Mouse (Mus musculus): ENCODE measurements around the gene Zfp791. TPM values are rescaled to one million over a fixed set of nuclear protein-coding genes. Genes with fewer than 3 reads are reported as not detected.
A peak's percentile ranks its signal among the peaks of the same experiment; 100 is the strongest.

The Zfp791 gene
- polyA plus RNA-seq, 1 experiment from 2014 or later = 2.1 TPM

- Histone ChIP-seq H3K9me3 (replicated peaks) (no peaks in the 10 kb centered on the region), H3K27ac (no peak within 1 kb of the TSS), H3K4me2 (peak within 1 kb of the TSS; percentile 96), H3K9ac (peak within 1 kb of the TSS; percentile 93), H3K4me3 (peak within 1 kb of the TSS; percentile 95), H3K36me3 (ENCODE audit: poor library complexity, severe bottlenecking) (peaks cover 38% of the 10 kb centered on the region), H3K4me1 (peaks cover 36% of the 10 kb centered on the region), H3K27me3 (no peaks in the 10 kb centered on the region)
- WGBS = 2% methylated on average over 9 of the region's 9 CpGs
- ATAC-seq = peak; percentile 11; the same call in 1 of the 2 replicates
Observed at GRCm38 (mm10) chr8:85081216-85081555, 41.7 kb downstream of the Zfp791 start, which contains the start of gene Wdr83. Wdr83 (minus strand) TSS chr8:85081306.

- H3K9me3 ChIP-seq (replicated peaks) = no peaks in the 10 kb centered on the region
- peaks cover 39% of the 10 kb centered on the region for H3K36me3 ChIP-seq (ENCODE audit: poor library complexity, severe bottlenecking)
- H3K4me3 ChIP-seq = peak within 1 kb of the TSS; percentile 95
- H3K27ac ChIP-seq = no peak within 1 kb of the TSS
- peak within 1 kb of the TSS; percentile 93 for H3K9ac ChIP-seq
- under 1% methylated on average over 30 of the region's 30 CpGs for WGBS
- ATAC-seq = peak; percentile 28
- no peaks in the 10 kb centered on the region for H3K27me3 ChIP-seq
- H3K4me1 ChIP-seq = peaks cover 36% of the 10 kb centered on the region
- H3K4me2 ChIP-seq = peak within 1 kb of the TSS; percentile 96
Observed at GRCm38 (mm10) chr8:85080532-85081215, 42.2 kb downstream of the Zfp791 start, which contains the start of gene Wdr83os. Wdr83os (plus strand) TSS chr8:85080740.

- Histone ChIP-seq H3K4me2 (peak overlapping the region; percentile 96), H3K27me3 (no peaks in the 10 kb centered on the region), H3K27ac (no peak overlapping the region), H3K4me1 (peaks cover 36% of the 10 kb centered on the region), H3K9ac (peak overlapping the region; percentile 93), H3K36me3 (ENCODE audit: poor library complexity, severe bottlenecking) (peaks cover 39% of the 10 kb centered on the region), H3K9me3 (replicated peaks) (no peaks in the 10 kb centered on the region), H3K4me3 (peak overlapping the region; percentile 95)
- no peak for ATAC-seq
- 1% methylated on average over 25 of the region's 25 CpGs for WGBS
Observed at GRCm38 (mm10) chr8:85080214-85080531, 42.7 kb downstream of the Zfp791 start.

- H3K4me2 ChIP-seq = no peak overlapping the region
- 0% methylated on average over 2 of the region's 2 CpGs for WGBS
- no peak overlapping the region for H3K9ac ChIP-seq
- peaks cover 28% of the 10 kb centered on the region for H3K4me1 ChIP-seq
- H3K27ac ChIP-seq = no peak overlapping the region
- H3K9me3 ChIP-seq (replicated peaks) = no peaks in the 10 kb centered on the region
- H3K4me3 ChIP-seq = no peak overlapping the region
- peaks cover 54% of the 10 kb centered on the region for H3K36me3 ChIP-seq (ENCODE audit: poor library complexity, severe bottlenecking)
- H3K27me3 ChIP-seq = no peaks in the 10 kb centered on the region
- 0 out of 2 replicates have a peak, but pooled peaks have one; percentile 57 for ATAC-seq
Observed at GRCm38 (mm10) chr8:85076993-85077392, 45.9 kb downstream of the Zfp791 start.

GRCm38 (mm10) chr8:85076001-85076400 is 46.9 kb downstream of the Zfp791 start:
- Histone ChIP-seq H3K9ac (no peak overlapping the region), H3K4me3 (no peak overlapping the region), H3K4me1 (peaks cover 22% of the 10 kb centered on the region), H3K27ac (no peak overlapping the region), H3K27me3 (no peaks in the 10 kb centered on the region), H3K4me2 (no peak overlapping the region), H3K9me3 (replicated peaks) (no peaks in the 10 kb centered on the region), H3K36me3 (ENCODE audit: poor library complexity, severe bottlenecking) (peaks cover 54% of the 10 kb centered on the region)
- no peak for ATAC-seq
- WGBS = 75% methylated on average over 9 of the region's 9 CpGs

- WGBS = 97% methylated on average over 10 of the region's 10 CpGs
Observed at GRCm38 (mm10) chr8:85074617-85075016, 48.3 kb downstream of the Zfp791 start.

GRCm38 (mm10) chr8:85074167-85074566 is 48.7 kb downstream of the Zfp791 start:
- no peaks in the 10 kb centered on the region for H3K27me3 ChIP-seq
- WGBS = 88% methylated on average over 10 of the region's 10 CpGs
- ATAC-seq = no peak
- H3K9ac ChIP-seq = no peak overlapping the region
- peaks cover 51% of the 10 kb centered on the region for H3K36me3 ChIP-seq (ENCODE audit: poor library complexity, severe bottlenecking)
- H3K4me2 ChIP-seq = no peak overlapping the region
- peaks cover 19% of the 10 kb centered on the region for H3K4me1 ChIP-seq
- no peaks in the 10 kb centered on the region for H3K9me3 ChIP-seq (replicated peaks)
- no peak overlapping the region for H3K27ac ChIP-seq
- H3K4me3 ChIP-seq = no peak overlapping the region

More at GRCm38 (mm10) chr8:85074617-85075016, 48.3 kb downstream of the Zfp791 start:
- H3K4me1 ChIP-seq = peaks cover 23% of the 10 kb centered on the region
- H3K9me3 ChIP-seq (replicated peaks) = no peaks in the 10 kb centered on the region
- H3K9ac ChIP-seq = no peak overlapping the region
- no peak overlapping the region for H3K4me3 ChIP-seq
- no peak for ATAC-seq
- no peak overlapping the region for H3K4me2 ChIP-seq
- H3K27ac ChIP-seq = no peak overlapping the region
- peaks cover 54% of the 10 kb centered on the region for H3K36me3 ChIP-seq (ENCODE audit: poor library complexity, severe bottlenecking)
- no peaks in the 10 kb centered on the region for H3K27me3 ChIP-seq

- H3K4me1 ChIP-seq = peaks cover 19% of the 10 kb centered on the region
- no peaks in the 10 kb centered on the region for H3K9me3 ChIP-seq (replicated peaks)
- no peak overlapping the region for H3K9ac ChIP-seq
- no peaks in the 10 kb centered on the region for H3K27me3 ChIP-seq
- no peak overlapping the region for H3K27ac ChIP-seq
- no peak overlapping the region for H3K4me3 ChIP-seq
- ATAC-seq = no peak
- peaks cover 45% of the 10 kb centered on the region for H3K36me3 ChIP-seq (ENCODE audit: poor library complexity, severe bottlenecking)
- peak overlapping the region; percentile 73 for H3K4me2 ChIP-seq
- 91% methylated on average over 15 of the region's 15 CpGs for WGBS
Observed at GRCm38 (mm10) chr8:85073041-85073612, 49.8 kb downstream of the Zfp791 start.

GRCm38 (mm10) chr8:85072364-85072929 is 50.4 kb downstream of the Zfp791 start:
- Histone ChIP-seq H3K9ac (peak overlapping the region; percentile 87), H3K4me1 (peaks cover 19% of the 10 kb centered on the region), H3K4me2 (peak overlapping the region; percentile 73), H3K9me3 (replicated peaks) (no peaks in the 10 kb centered on the region), H3K36me3 (ENCODE audit: poor library complexity, severe bottlenecking) (peaks cover 47% of the 10 kb centered on the region), H3K27me3 (no peaks in the 10 kb centered on the region), H3K4me3 (peak overlapping the region; percentile 92), H3K27ac (peak overlapping the region; percentile 94)
- WGBS = 40% methylated on average over 9 of the region's 9 CpGs
- ATAC-seq = peak; percentile 9

- H3K27me3 ChIP-seq = no peaks in the 10 kb centered on the region
- peaks cover 19% of the 10 kb centered on the region for H3K4me1 ChIP-seq
- WGBS = under 1% methylated on average over 67 of the region's 68 CpGs
- H3K9me3 ChIP-seq (replicated peaks) = no peaks in the 10 kb centered on the region
- peak within 1 kb of the TSS; percentile 94 for H3K27ac ChIP-seq
- H3K9ac ChIP-seq = peak within 1 kb of the TSS; percentile 87
- H3K36me3 ChIP-seq (ENCODE audit: poor library complexity, severe bottlenecking) = peaks cover 52% of the 10 kb centered on the region
- ATAC-seq = peak; percentile 92
- H3K4me3 ChIP-seq = peak within 1 kb of the TSS; percentile 92
- peak within 1 kb of the TSS; percentile 73 for H3K4me2 ChIP-seq
Observed at GRCm38 (mm10) chr8:85071514-85072281, 51.2 kb downstream of the Zfp791 start, which contains the start of gene Dhps. Dhps (plus strand) TSS chr8:85071757.

GRCm38 (mm10) chr8:85071041-85071440 is 51.9 kb downstream of the Zfp791 start:
- Histone ChIP-seq H3K9ac (peak overlapping the region; percentile 87; the same call in 1 of the 2 replicates), H3K4me2 (peak overlapping the region; percentile 73), H3K27ac (peak overlapping the region; percentile 94), H3K36me3 (ENCODE audit: poor library complexity, severe bottlenecking) (peaks cover 52% of the 10 kb centered on the region), H3K4me3 (peak overlapping the region; percentile 92), H3K9me3 (replicated peaks) (no peaks in the 10 kb centered on the region), H3K27me3 (no peaks in the 10 kb centered on the region), H3K4me1 (peaks cover 19% of the 10 kb centered on the region)
- WGBS = 84% methylated on average over 5 of the region's 5 CpGs
- ATAC-seq = no peak

GRCm38 (mm10) chr8:85067982-85068381 is 54.9 kb downstream of the Zfp791 start, which contains the start of gene Gm5741:
Gm5741 (minus strand) TSS chr8:85067982.
- peaks cover 38% of the 10 kb centered on the region for H3K36me3 ChIP-seq (ENCODE audit: poor library complexity, severe bottlenecking)
- ATAC-seq = no peak
- peaks cover 17% of the 10 kb centered on the region for H3K4me1 ChIP-seq
- H3K9ac ChIP-seq = 0 out of 2 replicates have a peak within 1 kb of the TSS, but pooled peaks have one; percentile 5
- H3K27ac ChIP-seq = no peak within 1 kb of the TSS
- H3K4me2 ChIP-seq = no peak within 1 kb of the TSS
- no peak within 1 kb of the TSS for H3K4me3 ChIP-seq
- H3K27me3 ChIP-seq = no peaks in the 10 kb centered on the region
- H3K9me3 ChIP-seq (replicated peaks) = no peaks in the 10 kb centered on the region
